16 mouse cellular contexts compared by ENCODE assay signal in the genomic region with DNA sequence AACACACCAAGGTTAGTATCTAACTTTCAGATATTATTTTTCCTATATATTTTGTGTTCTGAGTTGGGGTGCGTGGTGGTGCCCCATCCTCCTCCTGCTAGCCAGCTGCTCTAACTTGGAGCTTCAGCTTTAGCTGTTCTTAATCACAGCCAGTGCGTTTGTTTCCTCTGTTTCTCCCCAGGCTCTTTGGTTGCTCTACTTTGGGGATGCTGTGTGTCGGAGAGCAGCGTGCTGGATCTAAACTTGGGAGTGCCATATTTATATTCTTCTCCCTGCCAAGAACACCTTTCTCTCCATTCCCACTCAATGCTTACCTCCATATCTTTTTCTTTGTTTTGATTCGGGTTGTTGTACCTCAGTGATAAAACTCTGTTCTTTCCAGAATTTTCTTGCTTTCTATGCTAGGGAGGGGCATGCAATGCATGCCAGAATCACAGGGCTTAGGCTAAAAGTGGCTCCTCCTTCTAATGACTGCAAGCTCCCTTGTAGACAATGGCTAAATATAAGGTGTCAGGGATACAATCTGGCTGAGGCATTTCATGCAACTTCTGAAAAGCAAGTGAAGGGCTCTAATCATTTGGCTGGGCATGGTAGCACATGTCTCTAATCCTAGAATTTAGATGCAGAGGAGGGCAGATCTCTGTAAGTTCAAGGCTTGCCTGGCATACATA.
"Had no signal": no experiment of that assay in that cellular context is flagged by ENCODE, and none has a peak within 500 bp of the region (broad histone marks: within the 10 kb centered on the region; RNA-seq: fewer than 3 reads in every experiment).

No protein-coding gene starts in this region.

- DNase-seq: lung, adult 18-20 months; lung, embryonic 14.5 days; lung, postnatal 10 days; lung, postnatal 4 days; midbrain, embryonic 14.5 days; thymus, adult 18-20 months; thymus, postnatal 14 days; thymus, postnatal 36 days had no signal

- H3K27ac ChIP-seq: liver, embryonic 14.5 days; midbrain, embryonic 10.5 days; midbrain, embryonic 12.5 days; neural tube, embryonic 13.5 days; neural tube, embryonic 15.5 days; stomach, embryonic 15.5 days; stomach, postnatal 0 days had no signal

- H3K4me1 ChIP-seq: midbrain, embryonic 10.5 days; midbrain, embryonic 12.5 days; neural tube, embryonic 13.5 days; neural tube, embryonic 15.5 days; stomach, embryonic 15.5 days had no signal

- H3K4me3 ChIP-seq: midbrain, embryonic 10.5 days; midbrain, embryonic 12.5 days; myocyte; neural tube, embryonic 13.5 days; neural tube, embryonic 15.5 days; stomach, embryonic 15.5 days had no signal
